Mouse (Mus musculus) liver, embryonic 14.5 days (tissue): Measurements from ENCODE around the gene Ssh3.

Source experiments
- CTCF ChIP-seq: IDR thresholded peaks from 2 replicates; pipeline ENCODE4 v1.5.1; 2016; ENCODE audit warnings: antibody characterized with exemption, low read depth, control low read depth
- EP300 ChIP-seq: IDR thresholded peaks from 2 replicates; pipeline ENCODE4 v1.6.1; 2016; ENCODE audit warnings: antibody characterized with exemption, low read depth

GRCm38 (mm10) chr19:4301735-4302651 is 33.0 kb upstream of the Ssh3 start:
- TF ChIP-seq CTCF (no peak), EP300 (no peak)
